Mouse (Mus musculus) heart, adult 2 months (tissue): ENCODE data around the gene Psap.

ENCODE experiments used
- CTCF ChIP-seq: fragments of 200-600 bp; IDR thresholded peaks from 2 replicates; pipeline ENCODE4 v1.8.1; 2022; ENCODE audit warnings: antibody characterized with exemption, mild to moderate bottlenecking, moderate library complexity
- POLR2A ChIP-seq: fragments of 200-500 bp; IDR thresholded peaks from 2 replicates; pipeline ENCODE4 v1.6.1; 2011; ENCODE audit warnings: mild to moderate bottlenecking, low read depth, low read length, control low read depth; ENCODE audit not compliant: insufficient read depth

DNA sequence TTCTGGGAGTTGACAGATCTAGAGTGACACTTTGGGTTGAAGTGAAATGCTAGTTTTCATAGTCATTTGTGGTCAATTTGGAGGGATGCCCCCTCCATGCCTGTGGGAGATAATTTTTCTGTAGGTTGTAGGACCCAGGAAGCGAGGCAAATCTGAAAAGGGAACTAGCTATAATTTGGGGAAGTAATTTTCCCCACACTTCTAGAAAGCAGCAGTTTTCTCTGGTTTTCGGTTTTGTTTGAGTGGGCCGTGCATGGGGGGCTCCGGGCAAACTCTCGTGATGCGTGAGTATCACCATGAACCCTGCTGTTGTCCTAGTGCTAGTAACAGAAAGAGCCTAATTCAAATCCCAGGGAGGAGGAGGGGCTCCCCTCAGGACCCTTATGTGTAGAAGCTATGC, 6.8 kb downstream of the Psap start:
- TF ChIP-seq POLR2A (no peak), CTCF (no peak)
